Mouse (Mus musculus) limb, embryonic 14.5 days (tissue): ENCODE measurements at regions not wholly inside any gene's neighbourhood (a gene's known extent, or its start where the extent isn't known, plus 50 kb on each side); places are given as distances from the start of the nearest gene placed in this dataset.

Experiments
- ATAC-seq: fragments of 200-750 bp; cut with Nextera tagmentation; 2 replicates; pipeline ENCODE4 v1.8.0; 2017; ENCODE audit warnings: low read depth, moderate number of reproducible peaks, moderate TSS enrichment; ENCODE audit not compliant: low FRiP score
- DNase-seq: peaks from one replicate; pipeline ENCODE4 v3.0.0-alpha.2; 2015; ENCODE audit warnings: low spot score
- H3K27ac ChIP-seq: fragments of 300-500 bp; sonication (generic); replicated peaks from 2 replicates; pipeline ENCODE4 v1.5.1; 2014; ENCODE audit warnings: low read depth, mild to moderate bottlenecking, low read length, moderate library complexity, mixed read lengths
- H3K27me3 ChIP-seq: fragments of 300-500 bp; sonication (generic); 2 replicates; pipeline ENCODE4 v1.6.1; 2014; ENCODE audit warnings: low read length, mixed read lengths; ENCODE audit not compliant: control insufficient read depth, insufficient read depth
- H3K36me3 ChIP-seq: fragments of 300-500 bp; sonication (generic); 2 replicates; pipeline ENCODE4 v1.6.1; 2014; ENCODE audit warnings: mild to moderate bottlenecking, low read length, moderate library complexity, mixed read lengths; ENCODE audit not compliant: control insufficient read depth, insufficient read depth
- H3K4me1 ChIP-seq: fragments of 300-500 bp; sonication (generic); 2 replicates; pipeline ENCODE4 v1.6.1; 2014; ENCODE audit warnings: antibody characterized with exemption, low read length, mixed read lengths; ENCODE audit not compliant: control insufficient read depth, insufficient read depth
- H3K4me2 ChIP-seq: fragments of 300-500 bp; sonication (generic); replicated peaks from 2 replicates; pipeline ENCODE4 v1.6.1; 2014; ENCODE audit warnings: low read depth, mild to moderate bottlenecking, low read length, moderate library complexity; ENCODE audit not compliant: severe bottlenecking
- H3K4me3 ChIP-seq: fragments of 300-500 bp; sonication (generic); replicated peaks from 2 replicates; pipeline ENCODE4 v1.5.1; 2014; ENCODE audit warnings: low read length
- H3K9ac ChIP-seq: fragments of 300-500 bp; sonication (generic); 2 replicates; pipeline ENCODE4 v1.6.1; 2014; ENCODE audit warnings: mild to moderate bottlenecking, low read depth, low read length, moderate library complexity; ENCODE audit not compliant: severe bottlenecking
- H3K9me3 ChIP-seq: fragments of 300-500 bp; sonication (generic); 2 replicates; pipeline ENCODE4 v1.6.1; 2016; ENCODE audit warnings: low read length; ENCODE audit not compliant: control insufficient read depth
- POLR2A ChIP-seq: fragments of 200-500 bp; IDR thresholded peaks from 2 replicates; pipeline ENCODE4 v1.8.0; 2012; ENCODE audit warnings: inconsistent platforms, mild to moderate bottlenecking, moderate library complexity, borderline replicate concordance; ENCODE audit not compliant: insufficient read depth, insufficient read length; ENCODE audit errors: extremely low read depth
- WGBS: fragments of 180-500 bp; shearing (Covaris S2); extraction: QIAGEN DNeasy Blood & Tissue Kit; methylation state at CpG from one replicate; pipeline ENCODE4 v1.1.7; 2014; 5-methylcytosine and 5-hydroxymethylcytosine counted together

GRCm38 (mm10) chr10:115664567-115664966 lies 77.0 kb upstream of the Lgr5 start:
- Histone ChIP-seq H3K9me3 (no peaks in the 10 kb centered on the region), H3K4me1 (no peaks in the 10 kb centered on the region), H3K27ac (no peak overlapping the region), H3K9ac (no peak overlapping the region), H3K27me3 (no peaks in the 10 kb centered on the region), H3K36me3 (no peaks in the 10 kb centered on the region), H3K4me3 (no peak overlapping the region), H3K4me2 (no peak overlapping the region)
- DNase-seq (no peak), ATAC-seq (no peak)
- 77% methylated on average over 19 of the region's 19 CpGs for WGBS
- TF ChIP-seq POLR2A = no peak

DNA sequence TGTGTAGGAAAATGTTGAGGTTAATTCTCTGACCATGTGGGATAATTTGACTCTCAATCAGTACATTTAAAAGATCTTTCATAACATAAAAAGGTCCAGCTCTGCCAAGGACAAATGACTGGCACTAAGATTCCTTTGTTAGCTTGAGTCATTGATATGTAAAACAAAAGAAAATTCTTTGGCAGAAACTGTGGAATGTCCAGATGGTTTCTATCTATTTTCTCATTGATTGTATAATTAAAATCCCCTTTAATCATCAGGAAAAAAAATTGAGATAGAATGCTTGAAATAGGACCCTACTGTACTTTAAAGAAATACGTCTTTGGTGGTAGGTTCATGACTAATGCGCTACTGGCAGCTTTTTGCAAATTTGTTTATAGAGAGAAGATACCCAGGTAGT lies 89.1 kb upstream of the Lgr5 start:
- ATAC-seq = no peak
- Histone ChIP-seq H3K9me3 (no peaks in the 10 kb centered on the region), H3K9ac (no peak overlapping the region), H3K27me3 (no peaks in the 10 kb centered on the region), H3K4me1 (no peaks in the 10 kb centered on the region), H3K36me3 (no peaks in the 10 kb centered on the region), H3K4me2 (no peak overlapping the region), H3K27ac (no peak overlapping the region), H3K4me3 (no peak overlapping the region)
- 87% methylated on average over 2 of the region's 2 CpGs for WGBS
- no peak for TF ChIP-seq POLR2A
- no peak for DNase-seq

GRCm38 (mm10) chr10:115681115-115681514 lies 93.5 kb upstream of the Lgr5 start:
- ATAC-seq (no peak), DNase-seq (no peak)
- TF ChIP-seq POLR2A = no peak
- H3K27me3 ChIP-seq = no peaks in the 10 kb centered on the region
- H3K4me2 ChIP-seq = no peak overlapping the region
- no peaks in the 10 kb centered on the region for H3K36me3 ChIP-seq
- H3K9ac ChIP-seq = no peak overlapping the region
- H3K4me1 ChIP-seq = no peaks in the 10 kb centered on the region
- no peak overlapping the region for H3K27ac ChIP-seq
- H3K9me3 ChIP-seq = no peaks in the 10 kb centered on the region
- WGBS = 65% methylated on average over 6 of the region's 6 CpGs
- no peak overlapping the region for H3K4me3 ChIP-seq

- DNase-seq (no peak), ATAC-seq (no peak)
- H3K4me3 ChIP-seq = no peak overlapping the region
- H3K36me3 ChIP-seq = no peaks in the 10 kb centered on the region
- no peak overlapping the region for H3K27ac ChIP-seq
- TF ChIP-seq POLR2A = no peak
- whole genome bisulfite sequencing = 90% methylated on average over 4 of the region's 4 CpGs
- no peak overlapping the region for H3K4me2 ChIP-seq
- H3K4me1 ChIP-seq = no peaks in the 10 kb centered on the region
- no peaks in the 10 kb centered on the region for H3K9me3 ChIP-seq
- no peak overlapping the region for H3K9ac ChIP-seq
- H3K27me3 ChIP-seq = no peaks in the 10 kb centered on the region
Observed at GRCm38 (mm10) chr10:115691939-115692338, 104.4 kb upstream of the Lgr5 start.

DNA sequence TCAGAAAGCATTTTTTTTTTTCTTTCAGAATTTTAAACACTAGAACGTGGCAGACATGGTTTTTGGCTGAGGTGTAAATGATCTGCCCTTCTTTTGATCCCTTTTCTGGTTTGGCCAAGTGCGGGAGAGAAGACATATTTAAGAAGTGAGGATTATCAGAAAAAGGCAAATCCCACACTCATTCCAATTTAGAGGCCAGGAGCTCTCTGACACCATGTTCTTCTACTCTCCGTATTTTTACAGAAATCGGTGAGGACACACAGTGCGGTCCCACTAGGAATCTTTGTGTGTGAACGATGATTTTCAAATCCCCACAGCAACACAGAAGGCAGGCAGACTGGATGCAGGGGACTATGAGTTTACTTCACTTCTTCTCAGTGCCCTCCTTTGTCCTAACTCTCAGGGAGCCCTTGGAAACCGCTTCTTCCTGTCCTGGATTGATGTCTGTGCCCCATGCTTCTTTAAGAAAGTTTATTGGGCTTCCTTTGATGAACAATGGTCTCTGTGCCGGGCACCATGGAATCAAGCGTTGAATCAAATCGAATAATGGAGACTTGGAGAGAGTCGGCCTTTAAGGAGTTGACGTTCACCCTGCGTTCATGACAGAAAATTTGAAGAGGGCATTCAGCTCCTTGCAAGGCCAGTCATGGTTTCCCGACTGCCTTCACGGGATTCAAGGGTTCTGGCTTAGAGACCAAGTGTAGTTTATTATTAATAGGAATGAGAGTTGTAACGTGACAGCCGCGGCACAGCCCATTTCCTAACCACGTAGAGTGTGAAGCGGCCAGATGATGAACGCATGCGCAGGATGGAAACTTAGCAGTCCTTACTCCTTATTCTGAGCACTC lies 106.6 kb upstream of the Lgr5 start:
- ATAC-seq = no peak
- Histone ChIP-seq H3K36me3 (no peaks in the 10 kb centered on the region), H3K4me3 (no peak overlapping the region), H3K27me3 (no peaks in the 10 kb centered on the region), H3K27ac (no peak overlapping the region), H3K4me1 (no peaks in the 10 kb centered on the region), H3K9me3 (no peaks in the 10 kb centered on the region), H3K4me2 (no peak overlapping the region), H3K9ac (no peak overlapping the region)
- 89% methylated on average over 22 of the region's 22 CpGs for WGBS
- no peak for DNase-seq
- TF ChIP-seq POLR2A = no peak

DNA sequence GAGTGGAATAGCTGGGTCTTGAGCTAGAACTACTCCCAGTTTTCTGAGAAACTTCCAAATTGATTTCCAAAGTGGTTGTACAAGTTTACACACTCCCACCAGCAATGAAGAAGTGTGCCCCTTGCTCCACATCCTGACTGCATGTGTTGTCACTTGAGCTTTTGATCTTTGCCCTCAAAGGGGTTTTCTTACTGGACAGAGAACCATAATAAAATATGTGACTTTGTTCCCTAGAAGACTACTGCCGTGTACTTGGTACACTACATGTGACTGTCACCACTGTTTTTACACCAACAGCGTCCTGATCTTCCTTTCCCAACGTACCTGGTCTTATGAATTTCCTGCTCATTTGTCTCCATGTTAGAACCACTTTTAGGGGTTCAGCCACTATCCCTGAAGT lies 114.3 kb upstream of the Tspan8 start:
- DNase-seq = no peak
- H3K27ac ChIP-seq = no peak overlapping the region
- H3K9me3 ChIP-seq = no peaks in the 10 kb centered on the region
- no peaks in the 10 kb centered on the region for H3K27me3 ChIP-seq
- H3K9ac ChIP-seq = no peak overlapping the region
- no peak overlapping the region for H3K4me3 ChIP-seq
- H3K36me3 ChIP-seq = no peaks in the 10 kb centered on the region
- 80% methylated on average over 3 of the region's 3 CpGs for WGBS
- no peak for TF ChIP-seq POLR2A
- H3K4me2 ChIP-seq = no peak overlapping the region
- no peaks in the 10 kb centered on the region for H3K4me1 ChIP-seq
- no peak for ATAC-seq
